Comparison of ENCODE assay signal across 12 mouse cellular contexts in the genomic region with DNA sequence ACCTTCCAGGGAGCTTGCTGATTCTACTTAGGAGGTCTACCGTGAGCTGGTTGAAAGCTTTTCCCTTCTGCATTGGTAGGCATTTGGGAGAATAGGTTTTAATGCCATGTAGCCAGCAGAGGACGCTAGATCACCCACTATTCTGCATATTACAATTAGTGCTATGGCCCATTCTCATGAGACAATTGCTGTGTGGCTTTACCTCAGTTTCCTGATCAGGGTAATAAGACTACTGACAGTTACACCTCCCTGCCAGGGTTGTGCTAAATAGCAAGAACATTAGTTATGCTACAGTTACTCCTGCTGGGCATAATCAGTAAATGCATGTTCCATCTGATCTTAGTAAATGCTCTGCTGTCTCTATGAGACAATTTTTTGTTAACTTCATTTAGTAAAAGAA.
DNase-seq lines count a peak whose midpoint lies in the region; TF ChIP-seq lines count a peak whose summit lies in the region.
"Had no signal": no experiment of that assay in that cellular context is flagged by ENCODE, and none has a peak within 500 bp of the region (broad histone marks: within the 10 kb centered on the region; RNA-seq: fewer than 3 reads in every experiment).

No protein-coding gene starts in this region.

- intact Hi-C loops in gastrocnemius, adult 2 months (cut with DNase I), result no loop called here

- DNase-seq in gastrocnemius, adult 2 months, result no peak
- DNase-seq in gastrocnemius, postnatal 25 days, result no peak
- no peak for DNase-seq in layer of hippocampus, adult 2 months (ENCODE audit: low spot score in 2 of 2)
- no peak for DNase-seq in layer of hippocampus, postnatal 36 days
- DNase-seq in A20 (ENCODE audit: low read depth, low spot score), result peak; percentile 35
- no peak for DNase-seq in brain, embryonic 14.5 days (ENCODE audit: low read depth)
- DNase-seq in T-cell, adult 2 months (ENCODE audit: low spot score), result no peak
- no peak for DNase-seq in cerebellum, postnatal 25 days
- DNase-seq: cerebellum, adult 11 months; midbrain, embryonic 14.5 days had no signal

- no peak overlapping the region for H3K27ac ChIP-seq in gastrocnemius, adult 2 months
- no peak overlapping the region for H3K27ac ChIP-seq in layer of hippocampus, adult 2 months
- H3K27ac ChIP-seq: forebrain, embryonic 13.5 days; hindbrain, embryonic 10.5 days had no signal

- peak; percentile 16 for TF ChIP-seq CTCF in gastrocnemius, adult 2 months (IDR thresholded peaks at IDR 0.05)
- TF ChIP-seq CTCF in layer of hippocampus, adult 2 months (conservative IDR thresholded peaks at IDR 0.05), result peak; percentile 57
- TF ChIP-seq CTCF in brain, embryonic 14.5 days (IDR thresholded peaks at IDR 0.05; ENCODE audit: borderline replicate concordance, extremely low read depth, insufficient read depth, insufficient read length), result 0 out of 2 replicates have a peak, but pooled peaks have one; percentile 12

- TF ChIP-seq POLR2A in brain, embryonic 14.5 days (IDR thresholded peaks at IDR 0.05; ENCODE audit: borderline replicate concordance, extremely low read depth, insufficient read depth, insufficient read length, poor library complexity, severe bottlenecking), result no peak

- no peak overlapping the region for H3K4me3 ChIP-seq in gastrocnemius, adult 2 months
- H3K4me3 ChIP-seq in layer of hippocampus, adult 2 months, result no peak overlapping the region
- H3K4me3 ChIP-seq: forebrain, embryonic 13.5 days; hindbrain, embryonic 10.5 days had no signal
